Mouse (Mus musculus) Patski (cell line): ENCODE data around the gene Olfr872. TPM values are rescaled to one million over a fixed set of nuclear protein-coding genes. Genes with fewer than 3 reads are reported as not detected.
"Not testable (repeated sequence)": the region's sequence is repeated elsewhere in the genome, so short reads cannot be mapped to it uniquely, and the experiment has no call there.

Experiments used
- ATAC-seq: fragments of 100-300 bp; one replicate; pipeline ENCODE4 v1.8.0; 2021
- CTCF ChIA-PET: fragments of 350-600 bp; sonication (Branson Sonifier 250); formaldehyde crosslinking; loops from one replicate; lab custom pipeline; 2022; ENCODE audit warnings: inconsistent platforms; lab: Charles Lee
- POLR2A ChIA-PET: fragments of 350-600 bp; sonication (Branson Sonifier 250); formaldehyde crosslinking; loops from one replicate; lab custom pipeline; 2022; ENCODE audit warnings: antibody characterized with exemption, inconsistent platforms; lab: Charles Lee
- DNase-seq: peaks from one replicate; pipeline ENCODE4 v3.0.0-alpha.2; 2011; ENCODE audit warnings: low read depth, low spot score
- H3K27me3 ChIP-seq: fragments of 371-371 bp; one replicate; pipeline ENCODE4 v1.5.1; 2021
- CTCF ChIP-seq: fragments of 100-300 bp; IDR thresholded peaks from one replicate; pipeline ENCODE4 v1.5.1; 2021
- in situ Hi-C: fragments of 300-500 bp; cut with MboI; formaldehyde crosslinking; loops from 3 replicates; pipeline ENCODE4 v1.11.1; 2018; ENCODE audit warnings: low pct_unique_long_range_greater_than_20kb, mixed read lengths
- polyA plus RNA-seq: library from polyadenylated mRNA; unstranded; gene quantifications from one replicate; pipeline ENCODE4 v1.2.3, GENCODE M21; 2021

Gene Olfr872
- not detected for polyA plus RNA-seq

GRCm38 (mm10) chr9:20236819-20237218 lies at the start of gene Olfr872:
TSS of gene Olfr872 (plus strand) at chr9:20237119.
- ChIA-PET POLR2A (interaction anchor here (0.7 kb wide), 1 partner anchor 615 kb away, joined by 3 read pairs; the partner anchor contains the start of gene Zfp317), CTCF (no interaction called here)
- in situ Hi-C loops: no loop called here
- H3K27me3 ChIP-seq: peaks cover 3% of the 10 kb centered on the region
- ATAC-seq (no peak), DNase-seq (no peak)
- TF ChIP-seq CTCF: no peak

- no peak for TF ChIP-seq CTCF
- DNase-seq (no peak), ATAC-seq (no peak)
- in situ Hi-C loops: no loop called here
- ChIA-PET CTCF (no interaction called here), POLR2A (no interaction called here)
- no peaks in the 10 kb centered on the region for H3K27me3 ChIP-seq
Measured at GRCm38 (mm10) chr9:20202131-20202530, 34.8 kb upstream of the Olfr872 start.

GRCm38 (mm10) chr9:20203413-20203984 lies 33.4 kb upstream of the Olfr872 start:
- POLR2A ChIA-PET, DNase-seq, ATAC-seq, H3K27me3 ChIP-seq, CTCF ChIA-PET, in situ Hi-C loops: not testable (repeated sequence)

GRCm38 (mm10) chr9:20210812-20211211 lies 26.1 kb upstream of the Olfr872 start:
- POLR2A ChIA-PET: no interaction called here
- CTCF ChIA-PET: no interaction called here
- no peaks in the 10 kb centered on the region for H3K27me3 ChIP-seq
- no peak for TF ChIP-seq CTCF
- in situ Hi-C loops: no loop called here
- DNase-seq (no peak), ATAC-seq (no peak)

GRCm38 (mm10) chr9:20211477-20211876 lies 25.4 kb upstream of the Olfr872 start:
- CTCF ChIA-PET: no interaction called here
- no peak for TF ChIP-seq CTCF
- H3K27me3 ChIP-seq: no peaks in the 10 kb centered on the region
- POLR2A ChIA-PET: no interaction called here
- in situ Hi-C loops: no loop called here
- ATAC-seq: no peak
- DNase-seq: no peak

GRCm38 (mm10) chr9:20211907-20212306 lies 25.0 kb upstream of the Olfr872 start, which contains the start of gene Olfr871:
TSS of gene Olfr871 (plus strand) at chr9:20212207.
- no peaks in the 10 kb centered on the region for H3K27me3 ChIP-seq
- no peak for DNase-seq
- ChIA-PET CTCF (no interaction called here), POLR2A (no interaction called here)
- ATAC-seq: no peak
- TF ChIP-seq CTCF: no peak
- in situ Hi-C loops: no loop called here

GRCm38 (mm10) chr9:20237378-20237777 lies 459 bp downstream of the Olfr872 start:
- no peak for TF ChIP-seq CTCF
- ChIA-PET POLR2A (no interaction called here), CTCF (no interaction called here)
- peaks cover 3% of the 10 kb centered on the region for H3K27me3 ChIP-seq
- in situ Hi-C loops: no loop called here
- no peak for DNase-seq
- ATAC-seq: no peak

GRCm38 (mm10) chr9:20282051-20282450 lies 45.1 kb downstream of the Olfr872 start, which contains the start of gene Olfr39:
TSS of gene Olfr39 (plus strand) at chr9:20282351.
- no peak for ATAC-seq
- POLR2A ChIA-PET: no interaction called here
- peaks cover 28% of the 10 kb centered on the region for H3K27me3 ChIP-seq
- in situ Hi-C loops: no loop called here
- CTCF ChIA-PET: no interaction called here
- DNase-seq: no peak
- no peak for TF ChIP-seq CTCF

GRCm38 (mm10) chr9:20295562-20295961 lies 58.6 kb downstream of the Olfr872 start:
- peaks cover 16% of the 10 kb centered on the region for H3K27me3 ChIP-seq
- in situ Hi-C loops, POLR2A ChIA-PET, ATAC-seq, DNase-seq: not testable (repeated sequence)
- CTCF ChIA-PET: interaction anchor here (1.3 kb wide), 1 partner anchor 12 kb away, joined by 3 read pairs; no protein-coding TSS in a partner anchor

- in situ Hi-C loops: no loop called here
- ChIA-PET POLR2A (no interaction called here), CTCF (no interaction called here)
- ATAC-seq: no peak
- H3K27me3 ChIP-seq: peaks cover 14% of the 10 kb centered on the region
- no peak for TF ChIP-seq CTCF
- no peak for DNase-seq
Measured at GRCm38 (mm10) chr9:20298232-20298631, 61.3 kb downstream of the Olfr872 start, which contains the start of gene Olfr873. TSS of gene Olfr873 (plus strand) at chr9:20298532.

Other genes with a start within 250 kb of the Olfr872 start
- not detected for gene Olfr866, start 209.1 kb upstream of the Olfr872 start, polyA plus RNA-seq
- not detected for gene Olfr867, start 179.6 kb upstream of the Olfr872 start, polyA plus RNA-seq
- not detected for gene Olfr868, start 138.5 kb upstream of the Olfr872 start, polyA plus RNA-seq
- gene Olfr869, start 108.1 kb upstream of the Olfr872 start, polyA plus RNA-seq: not detected
- gene Olfr870, start 63.1 kb upstream of the Olfr872 start, polyA plus RNA-seq: not detected
- gene Olfr871, start 24.9 kb upstream of the Olfr872 start, polyA plus RNA-seq: not detected
- gene Olfr39, start 45.2 kb downstream of the Olfr872 start, polyA plus RNA-seq: not detected
- not detected for gene Olfr873, start 61.4 kb downstream of the Olfr872 start, polyA plus RNA-seq
- not detected for gene Olfr18, start 99.0 kb downstream of the Olfr872 start, polyA plus RNA-seq
- 16.5 TPM for gene Zfp560, start 148.1 kb downstream of the Olfr872 start, polyA plus RNA-seq
- gene Zfp26, start 223.0 kb downstream of the Olfr872 start, polyA plus RNA-seq: 15.6 TPM